17 mouse cellular contexts compared by ENCODE assay signal in the genomic region with DNA sequence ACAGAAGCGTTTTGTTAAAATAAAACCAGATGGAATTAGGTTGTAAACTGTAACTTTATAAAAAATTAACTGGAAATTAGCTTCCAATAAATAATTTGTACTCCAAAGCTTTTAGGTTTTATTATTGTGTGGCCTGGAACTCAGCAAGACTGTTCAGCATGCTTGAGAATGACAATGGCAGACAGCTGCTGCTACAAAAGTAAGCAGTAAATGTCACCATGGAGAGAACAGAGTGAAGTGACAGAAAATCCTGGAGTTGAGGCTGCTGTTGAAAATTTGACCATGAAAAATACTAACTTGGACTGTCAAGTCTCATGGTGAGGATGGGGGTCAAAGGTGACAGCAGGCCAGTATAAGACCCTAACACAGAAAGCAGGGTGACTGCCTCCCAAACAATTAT.
A peak's percentile ranks its signal among the peaks of the same experiment; 100 is the strongest.
DNase-seq lines count a peak whose midpoint lies in the region.
"Had no signal": no experiment of that assay in that cellular context is flagged by ENCODE, and none has a peak within 500 bp of the region (broad histone marks: within the 10 kb centered on the region; RNA-seq: fewer than 3 reads in every experiment).

No protein-coding gene starts in this region.

- DNase-seq in embryo, embryonic 10 days (ENCODE audit: low spot score), result peak; percentile 36
- DNase-seq in embryo, embryonic 9.5 days (ENCODE audit: extremely low spot score), result no peak
- DNase-seq in kidney, postnatal 10 days, result peak; percentile 32
- DNase-seq in kidney, postnatal 36 days, result no peak
- peak; percentile 21 for DNase-seq in embryo, embryonic 10.5 days (ENCODE audit: low spot score)
- peak; percentile 35 for DNase-seq in mesoderm, embryonic 11.5 days (ENCODE audit: low read depth, low spot score)
- no peak for DNase-seq in heart, adult 11 months
- DNase-seq: adrenal gland, adult 2 months; adrenal gland, postnatal 10 days; adrenal gland, postnatal 25 days; B cell, adult 2 months; cerebellum, adult 11 months; cerebellum, adult 18-20 months; cerebellum, adult 8-10 months; cerebellum, adult 9-11 months; cerebellum, postnatal 14 days; cerebellum, postnatal 36 days had no signal

Comparison
In these comparisons a context has a peak if more than half of its experiments do, and no peak if none do; other contexts are left out.
1. DNase-seq: peak in embryo, embryonic 10 days (single experiment), kidney, postnatal 10 days (single experiment), embryo, embryonic 10.5 days (single experiment) and mesoderm, embryonic 11.5 days (single experiment); none in embryo, embryonic 9.5 days (single experiment), kidney, postnatal 36 days (0 of 2) and heart, adult 11 months (single experiment).